Mouse (Mus musculus) urinary bladder, adult 2 months (tissue): ENCODE measurements around the gene Gp6. TPM values are rescaled to one million over a fixed set of nuclear protein-coding genes. Genes with fewer than 3 reads are reported as not detected.
"Not testable (repeated sequence)": the region's sequence is repeated elsewhere in the genome, so short reads cannot be mapped to it uniquely, and the experiment has no call there.

Experiments
- DNase-seq: peaks from one replicate; pipeline ENCODE4 v3.0.0; 2022; ENCODE audit warnings: low spot score
- polyA plus RNA-seq: library from polyadenylated mRNA; depleted of rRNA; stranded (reverse); fragments of >200 nt; gene quantifications from 2 replicates; pipeline ENCODE4 v1.2.3, GENCODE M21; 2012; rRNA removed

Gp6 gene
- polyA plus RNA-seq: not detected in 2 replicates

DNA sequence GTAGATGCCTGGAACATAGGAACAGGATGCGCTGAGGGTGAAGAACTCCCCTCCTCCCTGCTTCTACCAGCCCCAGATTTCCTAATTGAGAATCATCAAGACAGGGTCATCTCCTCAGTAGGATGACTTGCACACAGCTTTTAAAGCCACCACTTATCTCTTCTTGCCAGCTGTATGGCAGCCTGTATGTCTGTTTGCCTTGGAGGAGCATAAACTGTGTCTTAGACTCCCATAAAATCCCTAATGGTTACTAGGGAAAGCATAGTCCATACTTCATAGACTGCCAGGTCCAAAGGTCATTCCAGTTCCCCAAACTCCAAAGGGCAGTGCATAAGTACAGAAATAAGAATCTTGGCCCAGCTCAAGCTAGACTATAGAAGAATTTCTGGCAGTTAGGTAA lies at the start of gene Gp6:
TSS of gene Gp6 (minus strand) at position 15 of the 400 bp plus-strand sequence.
- DNase-seq: no peak

DNA sequence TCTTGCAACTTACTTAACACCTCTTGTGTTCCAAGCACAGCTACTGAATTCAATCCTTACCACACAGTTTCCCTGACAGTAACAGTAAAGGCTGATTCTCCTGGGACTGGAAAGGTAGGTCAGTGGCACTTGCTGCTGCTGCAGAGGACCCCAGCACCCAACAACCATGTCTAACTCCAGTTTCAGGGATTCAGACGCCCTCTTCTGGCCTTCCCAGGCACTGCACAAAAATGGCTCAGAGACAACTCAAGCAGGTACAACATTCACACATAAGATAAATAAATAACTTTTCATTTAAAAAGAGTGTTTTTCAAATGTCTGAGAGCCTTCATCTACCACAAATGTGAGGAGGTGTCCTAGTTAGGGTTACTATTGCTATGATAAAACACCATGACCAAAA lies 49.6 kb upstream of the Gp6 start:
- DNase-seq: no peak

DNA sequence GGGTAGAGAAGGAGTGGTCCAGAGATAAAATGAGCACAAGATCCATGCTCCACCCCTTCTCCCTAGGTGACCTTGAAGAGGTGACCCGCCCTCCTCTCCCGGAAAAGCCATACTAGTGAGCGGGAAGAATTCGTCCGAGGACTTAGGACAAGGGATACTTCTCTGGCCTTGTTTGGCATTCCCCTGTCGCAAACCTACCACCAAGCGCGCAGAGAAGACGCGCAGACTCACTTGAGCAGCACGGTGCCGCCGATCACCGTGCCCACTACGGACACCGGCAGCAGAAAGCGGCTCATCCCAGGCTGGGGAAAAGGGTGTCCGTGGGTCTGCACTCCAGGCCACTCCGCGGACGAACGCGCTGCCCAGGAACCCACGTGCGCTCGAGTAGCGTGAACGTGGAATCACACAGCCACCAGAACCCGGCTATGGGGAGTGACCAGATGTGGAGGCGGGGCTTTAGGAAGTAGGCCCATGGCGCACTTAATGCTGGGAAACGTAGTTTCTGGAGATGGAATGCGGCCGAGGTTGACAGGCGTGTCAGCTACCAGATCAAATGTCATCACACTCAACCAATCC lies 47.8 kb upstream of the Gp6 start, which contains the start of gene Rdh13:
TSS of gene Rdh13 (minus strand) at position 434 of the 576 bp plus-strand sequence.
- DNase-seq: peak; percentile 69

DNA sequence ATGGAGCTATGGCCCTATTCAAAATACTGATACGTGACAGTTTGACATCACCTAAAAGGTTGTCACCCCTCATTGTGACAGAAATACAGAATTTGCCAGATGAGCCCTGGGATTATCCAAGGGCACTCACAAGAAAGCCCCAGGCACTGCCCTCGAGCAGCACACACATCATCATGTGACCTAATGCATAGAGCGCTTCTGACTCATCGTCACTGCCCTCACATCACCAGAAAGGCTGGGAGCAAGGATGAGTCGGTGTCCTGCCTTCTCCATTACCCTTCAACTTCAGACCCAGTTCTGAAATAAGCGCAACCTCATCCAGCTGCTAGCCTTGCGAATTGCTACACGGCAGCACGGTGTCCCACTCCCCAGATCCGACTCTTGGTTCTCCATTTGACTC lies 43.0 kb upstream of the Gp6 start:
- no peak for DNase-seq

DNA sequence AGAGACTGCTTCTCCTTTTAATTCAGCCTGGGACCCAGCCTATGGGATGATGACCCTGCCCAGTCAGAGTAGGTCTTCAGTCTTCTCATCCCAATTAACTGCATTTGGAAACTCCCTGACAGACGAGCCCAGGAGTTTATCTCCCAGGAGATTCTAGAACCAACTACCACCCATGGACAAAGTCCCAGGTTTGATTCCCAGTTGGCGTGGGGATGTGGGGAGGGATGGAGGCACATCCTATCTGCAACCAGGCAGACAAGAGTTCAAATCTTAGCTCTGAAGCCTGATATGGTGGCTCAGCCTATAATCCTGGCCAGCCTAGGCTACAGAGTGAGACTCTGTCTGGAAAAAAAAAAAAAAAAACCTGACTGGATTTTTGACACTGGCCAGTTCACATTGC lies 40.2 kb upstream of the Gp6 start:
- peak; percentile 4 for DNase-seq

DNA sequence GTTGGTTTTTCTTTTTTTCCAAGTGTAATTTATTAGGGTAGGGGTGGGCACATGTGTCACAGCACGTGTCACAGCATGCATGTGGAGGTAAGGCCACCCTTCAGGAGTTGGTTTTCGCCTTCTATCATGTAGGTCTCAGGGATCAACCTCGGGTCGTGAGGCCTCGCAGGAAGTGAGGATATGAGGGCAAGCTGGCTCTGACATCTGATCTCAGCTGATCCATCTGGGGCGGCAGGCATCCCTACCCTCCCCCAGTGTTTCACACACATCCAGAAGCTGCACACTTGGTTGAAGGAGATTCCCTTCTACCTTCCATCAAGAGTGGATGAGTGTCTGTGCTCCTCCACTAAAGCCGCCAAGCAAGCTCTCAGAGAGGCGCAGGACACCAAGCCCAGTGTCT lies 34.5 kb upstream of the Gp6 start:
- DNase-seq: no peak

DNA sequence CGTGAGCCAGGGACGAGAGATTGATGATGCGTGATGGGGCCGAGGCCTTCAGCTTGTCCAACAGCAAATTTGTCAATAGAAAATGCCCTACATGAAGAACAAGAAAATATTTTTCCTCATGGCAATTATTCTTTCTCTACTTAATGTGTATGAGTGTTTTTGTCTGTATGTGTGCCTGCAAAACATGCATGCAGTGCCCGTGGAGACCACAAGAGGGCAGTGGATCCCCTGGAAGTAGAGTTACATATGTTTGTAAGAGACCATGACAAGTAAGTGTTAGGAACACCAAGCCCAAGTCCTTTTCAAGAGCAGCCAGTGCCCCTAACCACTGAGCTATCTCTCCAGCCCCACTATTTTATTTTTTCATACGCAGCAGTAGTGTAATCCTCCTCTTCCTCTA lies 34.0 kb upstream of the Gp6 start:
- peak; percentile 60 for DNase-seq

DNA sequence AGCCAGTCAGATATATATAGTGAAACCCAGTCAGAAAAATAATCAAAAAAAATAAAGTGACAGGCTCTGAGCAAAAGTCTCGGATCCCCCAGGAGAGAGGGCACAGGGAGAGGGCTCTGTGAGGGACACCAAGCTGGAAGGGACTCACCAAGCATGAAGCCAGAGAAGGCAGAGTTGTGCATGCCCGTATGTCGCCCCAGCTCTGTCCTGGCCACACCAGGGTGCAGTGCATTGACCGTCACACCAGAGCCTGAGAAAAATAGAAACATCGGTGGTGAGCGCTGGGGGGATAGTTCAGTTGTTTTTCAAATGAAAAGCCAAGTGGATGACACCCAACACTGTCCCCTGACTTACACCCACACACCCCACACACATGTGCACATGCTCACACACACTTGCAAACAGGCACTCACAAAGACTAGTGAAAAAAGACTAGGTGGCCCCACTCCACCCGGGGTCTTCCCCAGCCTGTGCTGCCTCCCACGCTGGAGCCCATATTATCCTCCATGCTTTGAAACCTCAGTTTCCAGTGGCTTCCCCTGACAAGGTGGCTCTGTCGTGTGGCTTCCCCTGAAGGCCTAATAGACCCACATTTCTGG lies 32.8 kb upstream of the Gp6 start:
- no peak for DNase-seq

DNA sequence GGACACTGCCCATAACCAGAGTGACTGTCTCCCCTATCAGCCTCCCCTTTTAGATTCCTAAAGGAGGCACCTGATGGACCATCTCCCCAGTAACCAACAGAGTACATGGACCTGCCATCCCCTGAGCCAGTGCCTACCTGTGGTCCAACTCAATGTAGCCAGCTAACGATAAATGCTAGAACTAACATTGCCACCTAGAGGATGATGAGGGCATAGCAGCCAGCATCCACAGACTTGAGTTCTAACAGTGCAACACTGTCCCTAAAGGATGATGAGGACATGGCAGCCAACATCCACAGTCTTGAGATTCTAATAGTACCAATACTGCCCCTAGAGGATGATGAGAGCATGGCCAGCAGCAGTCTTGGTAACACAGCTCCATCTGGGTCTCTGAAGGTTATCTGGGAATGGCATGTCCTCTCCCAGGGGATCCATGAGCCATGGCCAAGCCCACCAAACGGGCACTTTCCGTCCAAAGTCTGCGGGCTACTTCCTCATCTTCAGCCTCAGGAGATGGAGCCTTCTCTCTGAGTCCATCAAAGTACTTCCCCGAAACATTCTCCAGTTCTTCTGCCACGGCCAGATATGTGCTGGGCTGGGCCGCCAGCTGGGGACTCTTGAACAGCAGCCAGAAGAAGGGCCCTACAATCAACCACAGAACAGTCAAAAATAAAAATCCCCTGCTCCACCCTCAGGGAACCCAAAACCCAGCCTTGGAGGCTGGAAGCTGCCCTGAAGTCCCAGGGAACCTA lies 29.8 kb upstream of the Gp6 start:
- DNase-seq: peak; percentile 31

DNA sequence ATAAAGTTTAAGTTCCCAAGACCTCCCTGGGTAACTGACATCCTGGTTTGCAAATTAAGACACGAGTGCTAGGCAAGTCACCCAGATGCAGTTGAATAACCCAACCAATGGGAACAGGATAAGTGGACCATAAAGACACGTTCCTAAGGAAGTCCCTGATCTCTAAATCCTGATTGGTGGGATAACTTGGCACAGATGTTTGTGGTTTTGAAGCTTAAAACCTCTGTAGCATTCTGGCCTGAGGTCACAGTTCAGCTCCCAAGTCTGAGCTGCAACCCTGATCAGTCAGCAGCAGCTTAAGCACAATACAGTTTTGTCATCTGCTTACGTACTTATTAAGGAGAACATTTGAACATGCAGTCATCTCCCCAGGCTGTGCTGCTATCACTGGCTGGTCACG lies 22.7 kb upstream of the Gp6 start:
- DNase-seq: no peak

DNA sequence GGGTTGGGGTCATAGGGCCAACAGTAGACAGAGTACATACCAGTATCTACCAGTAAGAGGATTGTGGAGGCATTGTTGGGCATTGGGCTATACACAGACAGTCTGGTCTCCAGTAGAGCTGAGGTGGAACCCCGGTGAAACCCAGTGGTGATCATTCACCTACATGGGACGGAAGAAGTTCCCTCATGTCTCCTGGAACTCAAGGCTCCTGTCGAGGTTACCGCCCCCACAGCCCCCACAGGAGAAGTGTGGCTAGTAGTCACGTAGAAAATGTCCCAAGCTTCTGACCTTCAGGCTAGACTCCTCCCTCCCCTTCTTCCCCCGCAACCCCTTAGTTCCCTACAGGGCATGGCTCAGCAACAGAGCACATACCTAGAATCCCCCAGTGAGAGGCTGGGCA lies 22.1 kb upstream of the Gp6 start:
- DNase-seq: no peak

DNA sequence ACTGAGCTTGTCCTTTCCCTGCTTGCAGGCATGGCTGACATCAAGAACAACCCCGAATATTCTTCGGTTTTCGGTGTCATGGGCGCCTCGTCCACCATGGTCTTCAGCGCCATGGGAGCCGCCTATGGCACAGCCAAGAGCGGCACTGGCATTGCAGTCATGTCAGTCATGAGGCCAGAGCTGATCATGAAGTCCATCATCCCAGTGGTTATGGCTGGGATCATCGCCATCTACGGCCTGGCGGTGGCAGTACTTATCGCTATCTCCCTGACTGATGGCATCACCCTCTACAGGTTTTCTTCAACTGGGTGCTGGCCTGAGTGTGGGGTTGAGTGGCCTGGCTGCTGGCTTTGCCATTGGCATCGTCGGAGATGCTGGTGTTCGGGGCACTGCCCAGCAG lies 14.9 kb upstream of the Gp6 start:
- DNase-seq: not testable (repeated sequence)

DNA sequence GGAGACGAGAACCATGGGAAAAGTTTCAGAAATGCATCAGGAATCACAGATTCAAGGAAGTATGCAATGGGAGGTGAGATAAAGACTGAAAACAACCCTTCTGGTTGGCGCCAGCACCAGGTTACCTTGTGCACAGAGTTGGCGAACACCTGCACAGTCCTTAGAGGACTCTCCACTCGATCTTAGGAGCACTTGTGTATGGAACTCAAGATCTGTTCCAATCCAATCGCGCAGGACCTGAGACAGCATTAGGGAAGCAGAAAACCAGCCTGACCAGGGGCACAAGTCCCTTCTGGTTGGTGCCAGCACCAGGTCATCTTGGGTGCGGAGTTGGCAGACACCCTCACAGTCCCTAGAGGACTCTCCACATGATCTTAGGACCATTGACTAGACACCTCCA lies 24.0 kb downstream of the Gp6 start:
- no peak for DNase-seq

DNA sequence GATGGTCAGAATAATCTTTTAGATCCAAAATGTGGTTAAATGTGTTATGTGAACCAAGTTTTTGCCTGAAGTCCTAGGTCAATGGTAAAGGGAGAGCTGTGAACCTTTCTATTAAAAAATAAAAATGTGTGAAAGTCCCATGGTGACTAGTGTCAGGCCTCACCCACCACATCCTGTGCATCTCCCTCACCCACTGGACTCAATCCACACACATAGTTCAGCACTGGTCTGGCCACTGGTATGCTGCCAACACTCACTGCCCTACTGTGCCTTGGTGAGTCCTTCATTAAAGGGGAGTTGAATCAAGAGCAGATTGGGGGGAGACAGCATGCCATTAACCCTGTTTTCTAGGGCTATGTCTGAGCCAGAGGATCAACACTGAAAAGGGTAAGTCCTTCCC lies 60.0 kb downstream of the Gp6 start, which contains the start of gene Ncr1:
TSS of gene Ncr1 (plus strand) at position 216 of the 400 bp plus-strand sequence.
- DNase-seq: no peak

DNA sequence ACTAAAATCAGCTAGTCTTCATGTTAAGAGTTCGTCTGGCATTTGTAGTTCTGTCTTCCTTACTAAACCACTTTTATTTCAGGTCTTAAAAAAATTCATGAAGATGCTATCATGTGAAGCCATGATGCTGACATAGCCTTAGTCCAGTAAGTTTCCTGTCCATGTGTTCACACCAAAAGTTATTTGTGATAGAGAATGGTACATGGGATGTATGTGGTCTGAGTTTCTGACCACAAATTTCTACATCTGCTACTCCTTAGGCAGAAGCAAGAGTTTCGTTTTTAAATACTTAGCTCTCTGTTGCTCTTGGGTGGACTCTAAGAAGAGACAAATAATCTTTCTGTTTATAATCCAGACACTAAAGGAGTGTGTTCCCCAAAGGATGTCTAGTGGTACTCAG lies 74.2 kb downstream of the Gp6 start:
- no peak for DNase-seq

Other genes with a start within 250 kb of the Gp6 start
- gene Leng9, start 247.4 kb downstream of the Gp6 start, polyA plus RNA-seq: 5.8 and 6.3 TPM in 2 replicates
- 90.1 and 98.9 TPM in 2 replicates for gene Cdc42ep5, start 232.9 kb downstream of the Gp6 start, polyA plus RNA-seq
- 0.62 and 0.77 TPM in 2 replicates for gene Lilra5, start 160.0 kb downstream of the Gp6 start, polyA plus RNA-seq
- 0.78 and 1.4 TPM in 2 replicates for gene Ncr1, start 60.0 kb downstream of the Gp6 start, polyA plus RNA-seq
- 22.3 and 24.7 TPM in 2 replicates for gene Rdh13, start 47.9 kb upstream of the Gp6 start, polyA plus RNA-seq
- 19.2 and 21.2 TPM in 2 replicates for gene Eps8l1, start 62.9 kb upstream of the Gp6 start, polyA plus RNA-seq
- 72.0 and 159 TPM in 2 replicates for gene Ppp1r12c, start 103.9 kb upstream of the Gp6 start, polyA plus RNA-seq
- 7.5 and 8.8 TPM in 2 replicates for gene Tnnt1, start 118.6 kb upstream of the Gp6 start, polyA plus RNA-seq
- 5.1 and 5.5 TPM in 2 replicates for gene Tnni3, start 126.5 kb upstream of the Gp6 start, polyA plus RNA-seq
- gene Dnaaf3, start 134.7 kb upstream of the Gp6 start, polyA plus RNA-seq: 3.5 and 4.0 TPM in 2 replicates
- 0.74 and 0.78 TPM in 2 replicates for gene Syt5, start 149.8 kb upstream of the Gp6 start, polyA plus RNA-seq
- gene Ptprh, start 206.3 kb upstream of the Gp6 start, polyA plus RNA-seq: not detected in 2 replicates
- 15.5 and 19.2 TPM in 2 replicates for gene Tmem86b, start 233.7 kb upstream of the Gp6 start, polyA plus RNA-seq